Mouse (Mus musculus): ENCODE data around the gene Vmn1r91. TPM values are rescaled to one million over a fixed set of nuclear protein-coding genes. Genes with fewer than 3 reads are reported as not detected.

The Vmn1r91 gene
- polyA plus RNA-seq (2012; rRNA removed) = 0.02 TPM in 1 of 2 replicates, not detected in the other

DNA sequence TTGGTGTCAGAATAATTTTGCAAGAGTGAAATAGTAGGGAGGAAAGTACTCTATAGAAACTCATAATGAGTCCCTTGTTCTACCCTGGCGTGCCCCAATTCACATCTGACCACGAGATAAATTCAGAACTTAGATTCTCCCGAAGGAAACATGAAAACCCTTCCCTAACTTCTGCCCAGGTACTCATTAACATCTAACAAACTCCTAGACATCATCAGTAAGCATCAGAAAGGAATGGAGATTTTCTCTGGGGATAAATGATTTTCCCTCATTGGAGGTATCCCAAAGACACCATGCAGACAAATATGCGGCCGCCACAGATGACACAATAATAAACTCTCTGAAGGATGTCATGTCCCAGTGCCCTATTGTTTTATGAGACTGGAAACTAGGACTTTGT lies at the start of gene Vmn1r91:
Gene Vmn1r91, plus strand, starts transcription at position 301 of the 400 bp plus-strand sequence.

DNA sequence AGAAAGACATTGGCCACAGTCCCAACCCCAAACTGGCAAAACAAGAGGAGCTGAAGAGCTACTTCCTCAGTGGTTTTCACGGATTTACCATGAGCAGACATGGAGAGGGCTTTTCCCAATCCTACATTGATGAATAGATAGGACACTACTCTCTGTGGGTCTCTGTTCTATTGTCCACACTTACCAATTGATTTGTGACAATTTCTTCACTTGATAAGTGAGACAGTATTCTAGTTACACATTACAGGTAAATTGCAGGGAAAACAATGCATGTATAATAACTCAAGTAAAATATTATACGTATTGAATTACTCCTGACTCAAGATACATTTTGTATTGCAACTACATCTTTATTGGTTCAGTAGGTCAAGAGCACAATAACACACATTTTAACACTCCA lies 23.0 kb downstream of the Vmn1r91 start, which contains the start of gene Gm16442:
Gene Gm16442, minus strand, starts transcription at position 101 of the 400 bp plus-strand sequence.

DNA sequence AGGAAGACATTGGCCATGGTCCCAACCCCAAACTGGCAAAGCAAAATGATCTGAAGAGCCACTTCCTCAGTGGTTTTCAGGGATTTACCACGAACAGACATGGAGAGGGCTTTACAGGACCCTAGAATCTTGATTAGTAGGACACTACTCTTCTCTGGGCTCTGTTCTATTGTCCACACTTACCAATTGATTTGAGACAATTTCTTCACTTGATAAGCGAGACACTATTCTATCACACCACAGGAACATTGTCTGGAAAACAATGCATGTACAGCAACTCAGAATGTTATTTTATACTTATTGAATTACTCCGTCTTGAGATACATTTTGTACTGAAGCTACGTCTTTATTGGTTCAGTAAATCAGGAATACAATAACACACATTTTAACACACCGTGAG lies 39.5 kb downstream of the Vmn1r91 start, which contains the start of gene Vmn1r93:
Gene Vmn1r93, minus strand, starts transcription at position 101 of the 400 bp plus-strand sequence.

Other genes starting within 250 kb of the Vmn1r91 start
- 0.23 and 0.93 TPM in 2 replicates for gene Gm19345, start 247.7 kb upstream of the Vmn1r91 start, polyA plus RNA-seq (2012; rRNA removed)
- gene Ceacam16, start 238.4 kb upstream of the Vmn1r91 start, polyA plus RNA-seq (2012; rRNA removed) = 0.28 and 0.88 TPM in 2 replicates
- not detected in 2 replicates for gene Ceacam19, start 211.7 kb upstream of the Vmn1r91 start, polyA plus RNA-seq (2012; rRNA removed)
- gene Pvr, start 178.5 kb upstream of the Vmn1r91 start, polyA plus RNA-seq (2012; rRNA removed) = 10.9 and 14.4 TPM in 2 replicates
- 42.4 and 60.3 TPM in 2 replicates for gene Igsf23, start 148.9 kb upstream of the Vmn1r91 start, polyA plus RNA-seq (2012; rRNA removed)
- gene Ceacam20, start 134.3 kb upstream of the Vmn1r91 start, polyA plus RNA-seq (2012; rRNA removed) = 97.5 and 113 TPM in 2 replicates
- gene Nlrp9b, start 108.2 kb upstream of the Vmn1r91 start, polyA plus RNA-seq (2012; rRNA removed) = 3.1 and 4.7 TPM in 2 replicates
- gene Gm16442, start 22.9 kb downstream of the Vmn1r91 start, polyA plus RNA-seq (2012; rRNA removed) = not detected in 2 replicates
- not detected in 2 replicates for gene Vmn1r93, start 39.4 kb downstream of the Vmn1r91 start, polyA plus RNA-seq (2012; rRNA removed)
- not detected in 2 replicates for gene Vmn1r94, start 68.7 kb downstream of the Vmn1r91 start, polyA plus RNA-seq (2012; rRNA removed)
- gene Vmn1r95, start 94.0 kb downstream of the Vmn1r91 start, polyA plus RNA-seq (2012; rRNA removed) = not detected in 2 replicates
- gene Gm6164, start 105.9 kb downstream of the Vmn1r91 start, polyA plus RNA-seq (2012; rRNA removed) = not detected in 2 replicates
- not detected in 2 replicates for gene Gm4498, start 134.1 kb downstream of the Vmn1r91 start, polyA plus RNA-seq (2012; rRNA removed)
- not detected in 2 replicates for gene Gm5890, start 163.2 kb downstream of the Vmn1r91 start, polyA plus RNA-seq (2012; rRNA removed)
- gene Gm4133, start 234.4 kb downstream of the Vmn1r91 start, polyA plus RNA-seq (2012; rRNA removed) = not detected in 2 replicates

All from colon, adult 2 months (tissue).